Mouse (Mus musculus) right cerebral cortex, adult 2 months (tissue): ENCODE results near the gene Rfc2.

Experiments used
- DNase-seq, 2 experiments: peaks; one replicate each; pipeline ENCODE4 v3.0.0; 2021 to 2022; ENCODE audit warnings: low spot score in 2 of 2

The Rfc2 gene

DNA sequence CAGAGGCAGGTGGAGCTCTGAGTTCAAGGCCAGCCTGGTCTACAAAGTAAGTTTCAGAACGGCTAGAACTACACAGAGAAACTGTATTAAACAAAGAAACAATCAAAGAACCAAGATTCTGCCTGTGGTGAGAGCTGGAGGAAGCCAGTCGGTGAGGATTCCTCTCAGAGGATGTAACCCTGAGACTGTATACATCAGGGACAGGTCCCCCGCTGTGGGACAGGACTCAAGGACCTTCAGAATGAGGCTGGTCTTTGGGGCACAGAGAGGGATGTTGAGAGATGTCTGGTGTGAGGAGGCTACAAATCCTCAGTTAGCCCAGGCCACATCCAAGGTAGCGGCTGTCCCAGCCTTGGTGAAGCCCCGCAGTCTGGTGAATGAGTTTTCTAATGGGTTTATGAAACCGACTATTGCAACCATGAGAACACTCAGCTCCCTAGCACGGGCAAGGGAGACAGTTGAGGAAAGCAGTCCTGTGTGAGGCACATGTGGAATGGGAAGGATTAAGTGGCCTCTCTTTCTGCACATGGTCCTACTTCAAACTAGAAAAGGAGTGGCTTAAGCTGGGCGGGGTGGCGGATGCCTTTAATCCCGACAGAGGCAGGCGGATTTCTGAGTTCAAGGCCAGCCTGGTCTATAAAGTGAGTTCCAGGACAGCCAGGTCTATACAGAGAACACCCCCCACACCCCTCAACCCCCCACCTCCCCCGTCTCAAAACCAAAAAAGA, 28.9 kb downstream of the Rfc2 start:
- DNase-seq: no peak

DNA sequence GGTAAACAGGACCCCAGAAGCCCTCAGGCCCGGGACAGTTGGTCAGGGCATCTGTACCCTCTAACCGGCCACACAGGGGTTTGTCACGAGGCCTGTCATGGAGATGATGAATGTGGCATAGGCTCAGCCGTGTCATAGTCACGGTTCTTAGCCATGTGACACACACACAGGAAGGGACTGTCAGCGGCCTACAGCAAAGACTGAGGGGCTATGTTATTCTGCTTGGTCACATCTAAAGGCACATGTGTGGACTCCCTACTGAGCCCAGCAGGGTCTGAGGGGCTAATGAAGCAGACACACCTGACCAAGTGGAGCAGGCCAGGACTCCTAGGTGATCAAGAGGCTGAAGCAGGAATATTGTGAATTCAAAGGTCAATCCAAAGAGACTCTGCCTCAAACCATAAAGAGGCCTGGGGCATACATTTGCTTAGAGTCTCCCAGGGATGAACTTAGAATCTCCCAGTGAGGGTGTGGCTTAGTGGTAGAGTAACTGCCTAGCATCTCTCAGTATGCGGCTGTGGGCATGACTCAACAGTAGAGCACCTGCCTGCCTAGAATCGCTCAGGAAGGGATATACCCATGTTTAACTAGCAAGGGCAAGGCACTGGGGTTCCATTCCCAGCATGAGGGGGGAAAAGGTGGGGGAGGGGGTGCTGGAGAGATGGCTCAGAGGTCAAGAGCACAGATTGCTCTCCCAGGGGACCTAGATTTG, 30.8 kb downstream of the Rfc2 start:
- no peak for DNase-seq

DNA sequence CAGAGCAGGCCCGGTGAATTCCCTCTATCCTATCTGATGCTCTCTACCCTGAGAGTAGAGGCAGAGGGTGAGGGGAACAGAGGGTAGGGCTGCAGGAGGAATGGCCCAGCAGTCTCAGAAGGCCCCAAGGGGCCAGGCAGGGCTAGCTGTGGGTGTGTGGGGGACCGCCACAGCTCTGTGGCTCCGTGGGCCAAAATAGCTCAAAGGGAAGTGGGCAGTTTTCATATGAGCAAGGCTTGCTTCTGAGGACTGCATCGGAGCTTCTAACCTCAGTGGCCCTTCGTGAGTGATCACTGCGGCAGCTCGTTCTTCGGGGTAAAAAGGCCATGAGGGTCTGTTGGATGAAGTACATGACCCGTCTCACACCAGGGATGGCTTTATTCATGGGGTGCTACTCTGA, 32.6 kb downstream of the Rfc2 start:
- DNase-seq: no peak

DNA sequence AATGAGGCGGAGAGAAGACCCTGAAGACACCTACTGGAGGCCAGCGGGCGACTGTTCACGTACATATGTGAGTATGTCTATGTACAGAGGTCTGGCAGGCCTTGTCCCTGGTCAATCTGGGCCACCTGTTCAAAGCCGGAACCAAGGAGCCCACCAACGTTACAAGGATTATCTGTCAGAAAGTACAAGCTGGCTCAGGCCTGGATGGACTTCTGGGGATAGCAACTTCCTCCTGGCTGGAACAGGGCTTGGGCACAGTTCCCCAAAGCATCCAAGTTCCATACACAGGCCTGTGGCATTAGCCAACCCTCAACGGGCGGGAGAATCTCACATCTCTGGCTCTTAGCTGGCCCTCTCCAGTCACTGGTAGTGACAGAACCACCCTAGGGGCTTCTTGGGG, 33.1 kb downstream of the Rfc2 start:
- no peak for DNase-seq

DNA sequence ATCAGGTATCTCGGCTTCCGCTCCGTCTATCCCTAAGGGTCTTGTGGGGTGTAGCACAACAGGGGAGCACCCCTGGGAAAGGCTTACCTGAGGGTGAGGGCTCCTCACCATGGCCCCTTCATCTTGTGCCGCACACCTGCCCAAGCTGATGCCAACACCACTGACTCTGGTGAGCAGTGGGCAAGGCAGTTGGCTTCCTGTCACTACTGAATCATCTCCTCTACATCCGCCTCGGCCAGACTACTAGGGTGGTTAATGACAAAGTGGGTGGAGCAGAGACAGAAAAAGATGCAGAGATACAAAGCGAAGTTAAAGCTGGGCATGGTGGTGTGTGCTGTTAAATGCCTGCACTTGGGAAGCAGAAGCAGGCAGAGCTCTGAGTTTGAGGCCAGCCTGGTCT, 33.6 kb downstream of the Rfc2 start, which contains the start of gene Lat2:
Gene Lat2, minus strand, starts transcription at position 224 of the 400 bp plus-strand sequence.
- peak; percentile 49 to 53 for DNase-seq

DNA sequence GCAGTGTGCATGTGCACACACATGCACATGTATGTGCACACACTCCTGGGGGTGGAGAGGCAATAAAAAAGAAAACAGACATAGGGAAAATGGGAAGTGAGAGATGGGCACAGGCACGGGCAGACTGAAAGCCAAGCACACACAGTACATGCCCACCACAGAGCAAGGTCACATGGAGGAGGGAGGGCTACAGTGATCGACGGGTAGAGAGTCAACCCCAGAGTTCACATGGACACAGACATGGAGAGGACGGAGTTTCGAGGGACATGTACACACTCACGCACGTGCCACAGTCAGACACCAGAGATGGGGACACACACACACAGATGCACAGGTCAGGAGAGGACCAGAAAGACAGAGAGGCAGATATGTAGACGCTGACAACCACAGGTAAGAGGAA, 34.2 kb downstream of the Rfc2 start:
- DNase-seq: no peak

DNA sequence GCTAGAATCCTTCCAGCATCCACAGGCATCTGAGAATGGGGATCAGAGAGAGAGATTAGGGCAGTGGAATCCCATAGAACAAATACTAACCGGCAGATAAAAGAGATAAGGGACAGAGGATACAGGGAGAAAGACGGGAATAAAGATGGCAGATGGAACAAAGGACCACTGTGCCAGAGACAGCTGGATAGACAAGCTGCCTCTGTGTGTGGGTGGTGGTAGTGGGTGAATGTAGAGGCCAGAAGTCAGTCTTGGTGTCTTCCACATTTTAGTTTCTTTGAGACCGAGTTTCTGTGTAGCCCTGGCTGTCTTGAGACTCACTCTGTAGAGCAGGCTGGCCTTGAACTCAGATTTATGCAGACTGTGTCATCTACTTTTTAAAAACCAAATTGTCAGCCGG, 34.6 kb downstream of the Rfc2 start:
- no peak for DNase-seq

DNA sequence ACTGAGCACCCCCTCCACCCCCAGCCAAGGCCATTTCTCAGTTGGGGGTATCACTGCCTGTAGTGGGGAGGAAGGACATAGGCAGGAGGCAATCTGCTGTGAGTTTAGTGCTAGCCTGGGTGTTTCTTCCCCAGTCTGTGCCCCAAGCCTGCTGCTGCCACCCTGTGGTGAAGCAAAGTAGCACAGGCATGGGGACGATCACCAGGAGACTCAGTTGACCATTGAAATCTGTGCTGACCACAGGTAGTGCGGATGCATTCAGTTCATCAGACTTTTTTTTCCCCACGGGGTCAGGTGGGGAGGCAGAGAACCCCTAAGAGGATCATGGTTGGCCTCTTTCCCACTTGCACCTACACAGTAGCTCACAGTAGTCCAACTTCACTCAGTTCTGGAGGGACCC, 35.9 kb downstream of the Rfc2 start:
- peak; percentile 68 to 74 for DNase-seq

DNA sequence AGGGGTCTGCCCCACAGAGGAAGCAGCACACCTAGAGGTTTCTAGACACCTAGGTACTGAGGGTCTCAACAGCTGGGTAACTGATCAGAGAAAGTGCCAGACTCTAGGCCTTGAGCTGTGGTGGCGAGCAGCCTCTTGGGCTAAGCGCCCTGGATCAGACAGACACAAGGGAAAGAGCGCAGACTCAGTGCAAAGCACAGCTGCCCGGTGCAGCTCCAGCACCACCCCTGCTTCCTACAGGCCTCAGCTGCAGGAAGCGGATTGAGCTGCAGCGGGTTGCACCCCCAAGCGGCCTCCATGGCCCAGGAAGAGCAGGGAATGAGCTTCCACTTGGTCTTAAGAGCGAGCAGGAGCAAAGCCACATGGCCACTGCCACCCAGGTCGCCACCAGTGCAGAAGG, 39.3 kb downstream of the Rfc2 start:
- DNase-seq: no peak

DNA sequence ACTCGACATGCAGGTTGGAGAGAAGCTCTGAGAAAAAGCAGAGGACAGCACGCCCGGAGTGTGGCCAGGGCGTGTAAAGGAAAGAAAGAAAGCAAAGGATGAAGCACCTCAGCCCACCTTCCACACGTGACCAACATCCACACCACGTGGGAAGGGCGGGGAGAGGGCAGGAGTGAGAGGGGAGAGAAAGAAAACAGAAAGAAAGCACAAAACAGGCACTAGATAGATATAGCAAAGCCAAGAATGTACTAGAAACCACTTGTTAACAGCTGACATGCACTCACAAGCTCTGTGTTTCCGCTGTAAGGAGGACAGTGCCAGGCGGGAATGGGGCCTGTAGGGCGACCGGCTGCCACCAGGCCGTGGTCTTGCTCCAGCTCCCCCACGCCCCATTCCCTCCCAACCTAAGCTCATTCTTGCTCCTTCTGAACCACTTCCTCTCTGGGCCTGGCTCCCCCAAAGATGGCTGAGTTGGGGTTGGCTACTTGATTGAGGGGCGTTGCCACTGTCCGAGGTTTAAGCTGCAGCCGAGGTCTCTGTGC, 40.0 kb downstream of the Rfc2 start:
- no peak for DNase-seq

DNA sequence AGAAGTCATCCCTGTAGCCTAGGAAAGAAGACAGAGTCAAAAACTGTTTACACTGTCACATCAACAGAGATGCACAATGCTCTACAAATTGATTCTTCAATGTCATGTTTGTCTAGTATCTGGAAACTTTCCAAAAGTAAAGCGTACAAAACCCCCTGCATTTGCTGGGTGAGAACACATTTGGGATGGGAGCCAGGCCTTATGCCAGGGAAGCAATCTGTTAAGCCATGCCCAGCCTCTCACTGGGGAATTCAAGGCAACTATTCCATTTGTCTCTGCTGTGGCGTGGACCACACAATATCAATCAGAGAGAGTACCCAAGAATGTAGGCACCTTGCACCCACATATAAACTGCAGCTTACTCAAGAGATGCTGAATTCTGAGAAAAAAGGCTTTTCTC, 40.9 kb downstream of the Rfc2 start:
- DNase-seq: peak in 1 of 2 experiments; percentile 41

DNA sequence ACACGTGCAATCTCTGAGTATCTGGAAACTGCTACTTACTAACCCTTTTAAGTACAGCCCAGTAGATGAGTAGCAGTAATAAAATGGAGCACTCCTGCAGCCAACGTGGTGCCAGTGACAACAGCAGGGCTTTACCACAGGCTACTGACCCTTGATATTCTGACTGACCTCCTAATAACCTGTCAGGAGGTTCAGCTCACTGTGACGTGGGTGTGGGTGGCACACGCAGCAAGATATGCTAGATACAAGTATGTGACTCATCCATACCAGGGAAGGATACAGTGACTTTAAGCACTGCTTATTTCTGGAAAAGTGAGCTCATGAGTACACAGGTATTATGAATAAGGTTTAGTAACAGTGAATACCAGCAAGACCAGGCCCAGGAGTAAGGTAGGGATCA, 48.3 kb downstream of the Rfc2 start:
- no peak for DNase-seq

DNA sequence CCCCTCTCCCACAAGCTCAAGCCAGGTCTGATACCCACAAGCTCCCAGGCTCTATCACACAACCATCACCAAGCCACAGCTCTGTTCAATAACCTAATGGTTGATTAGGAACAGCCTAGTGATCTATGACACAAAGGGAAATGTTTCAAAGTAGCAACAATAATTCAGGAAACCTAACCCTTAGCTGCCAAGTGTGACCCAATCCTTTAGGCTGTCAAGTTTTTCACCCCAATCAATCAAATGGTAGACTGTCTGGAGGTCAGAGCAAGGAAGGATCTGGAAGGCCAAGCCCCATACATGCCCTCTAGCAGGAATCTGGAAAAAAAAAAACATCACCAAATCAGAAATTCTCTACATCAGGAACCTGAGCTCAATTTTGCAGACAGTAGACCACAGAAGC, 49.7 kb downstream of the Rfc2 start:
- DNase-seq: no peak

DNA sequence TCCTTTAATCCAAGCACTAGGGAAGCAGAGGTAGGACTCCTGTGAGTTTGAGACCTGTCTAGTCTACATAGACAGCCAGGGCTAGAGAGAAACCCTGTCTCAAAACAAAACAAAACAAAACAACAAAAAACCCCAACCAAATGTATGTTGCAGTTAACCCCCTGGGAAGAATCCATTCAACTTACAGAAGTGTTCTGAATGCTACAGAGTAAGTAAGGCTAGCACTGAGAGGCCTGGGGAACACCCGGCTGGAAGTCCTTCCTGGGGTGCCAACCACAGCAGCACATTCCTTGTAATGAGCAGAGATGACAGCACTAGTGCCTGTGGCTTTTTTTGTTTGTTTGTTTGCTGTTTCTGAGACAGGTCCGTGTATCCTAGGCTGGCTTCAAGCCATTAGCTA, 51.7 kb downstream of the Rfc2 start:
- DNase-seq: no peak

DNA sequence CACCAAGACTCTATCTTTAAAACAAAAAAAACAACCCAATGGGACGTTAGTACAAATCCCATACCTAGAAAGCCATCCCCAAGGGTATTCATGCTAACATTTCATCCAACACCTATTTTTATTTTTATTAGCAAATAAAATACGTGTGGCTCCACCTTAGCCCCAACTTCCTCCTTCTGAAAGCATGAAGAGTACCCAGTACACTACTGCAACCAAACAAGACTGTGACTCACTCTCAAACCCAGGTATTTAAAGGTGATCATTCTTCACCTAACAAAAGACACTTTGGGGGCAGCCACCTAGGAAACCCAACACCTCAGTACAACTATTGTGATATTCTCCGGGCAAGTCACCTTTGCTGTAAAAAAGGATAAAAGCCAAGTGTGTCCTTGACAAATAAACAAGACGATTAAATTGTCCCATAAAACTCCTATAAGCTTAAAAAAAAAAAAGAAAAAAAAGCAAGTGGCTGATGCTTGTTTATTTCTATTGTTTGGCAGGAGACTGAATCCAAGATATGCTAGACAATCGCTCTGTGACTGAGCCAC, 56.7 kb downstream of the Rfc2 start:
- no peak for DNase-seq

DNA sequence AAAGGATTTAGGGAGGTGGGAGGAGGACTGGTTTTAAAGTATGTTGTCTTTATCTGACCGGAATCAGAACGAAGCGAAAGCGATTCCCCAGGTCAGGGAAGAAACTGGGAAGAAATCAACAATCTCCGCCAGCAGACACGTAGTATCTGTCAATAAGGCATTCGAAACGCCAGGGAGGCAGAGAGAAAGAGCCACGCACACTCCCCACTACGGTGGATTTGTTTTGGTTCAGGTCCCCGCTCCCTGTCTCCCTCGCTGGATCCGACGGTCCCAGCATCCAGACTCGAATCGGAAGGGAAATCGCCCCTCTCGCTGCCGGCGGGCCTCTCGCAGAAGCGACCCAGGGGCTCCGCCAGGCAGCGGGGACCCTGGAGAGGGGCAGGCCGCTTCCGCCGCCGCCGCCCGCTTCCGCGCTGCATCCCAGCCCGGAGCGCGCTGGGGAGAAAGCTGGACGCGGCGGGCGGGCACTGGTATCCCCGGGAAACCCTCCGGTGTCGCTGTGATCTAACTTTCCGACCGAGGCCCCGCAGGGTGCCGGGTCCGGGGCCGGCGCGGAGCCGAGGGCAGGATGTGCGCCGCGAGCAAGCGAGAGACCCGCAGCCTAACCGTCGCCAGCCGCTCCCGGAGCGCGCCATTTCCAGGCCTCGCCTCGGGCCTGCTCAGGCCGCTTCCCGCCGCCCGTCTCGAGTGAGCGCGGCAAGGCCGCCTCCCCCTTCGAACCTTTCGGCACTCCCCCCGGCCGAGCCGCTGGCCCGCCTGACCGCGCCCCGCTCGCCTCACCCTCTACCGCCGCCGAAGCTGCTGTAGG, 57.5 kb downstream of the Rfc2 start:
- no peak for DNase-seq

DNA sequence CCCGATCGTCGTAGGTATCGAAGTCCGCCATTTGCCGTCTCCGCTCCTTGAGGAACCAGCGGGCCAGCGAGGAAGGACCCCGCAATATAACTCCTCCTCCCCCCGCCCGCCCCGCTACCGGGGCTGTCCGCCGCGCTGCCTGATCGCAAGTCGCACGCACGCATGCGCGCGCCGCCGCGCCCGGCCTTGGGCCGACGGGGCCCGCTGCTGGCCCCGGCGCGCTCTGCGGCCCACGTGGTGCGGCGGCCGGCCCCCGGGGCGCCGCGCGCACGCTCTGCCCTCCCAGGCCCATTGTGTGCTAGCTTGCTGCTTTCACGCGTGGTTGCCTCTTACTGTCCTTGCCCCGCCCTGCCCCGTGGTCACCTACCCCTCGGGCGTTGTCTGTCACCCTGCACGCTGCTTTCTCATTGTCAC, 58.1 kb downstream of the Rfc2 start, which contains the start of gene Eif4h:
Gene Eif4h, minus strand, starts transcription at position 222 of the 414 bp plus-strand sequence.
- DNase-seq: peak; percentile 94 to 96

DNA sequence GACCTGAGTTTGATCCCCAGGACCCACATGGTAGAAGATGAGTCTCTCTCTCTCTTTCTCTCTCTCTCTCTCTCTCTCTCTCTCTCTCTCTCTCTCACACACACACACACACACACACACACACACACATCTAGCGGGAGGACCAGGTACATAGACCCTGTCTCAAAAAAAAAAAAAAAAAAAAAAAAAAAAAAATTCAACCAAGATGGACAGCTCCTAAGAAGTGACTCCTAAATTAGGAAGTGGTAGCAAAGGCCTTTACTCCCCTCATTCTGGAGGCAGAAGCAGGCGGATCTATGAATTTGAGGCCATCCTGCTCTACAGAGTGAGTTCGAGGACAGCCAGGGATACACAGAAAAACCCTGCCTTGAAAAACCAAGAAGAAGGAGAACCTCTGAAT, 59.2 kb downstream of the Rfc2 start:
- no peak for DNase-seq

DNA sequence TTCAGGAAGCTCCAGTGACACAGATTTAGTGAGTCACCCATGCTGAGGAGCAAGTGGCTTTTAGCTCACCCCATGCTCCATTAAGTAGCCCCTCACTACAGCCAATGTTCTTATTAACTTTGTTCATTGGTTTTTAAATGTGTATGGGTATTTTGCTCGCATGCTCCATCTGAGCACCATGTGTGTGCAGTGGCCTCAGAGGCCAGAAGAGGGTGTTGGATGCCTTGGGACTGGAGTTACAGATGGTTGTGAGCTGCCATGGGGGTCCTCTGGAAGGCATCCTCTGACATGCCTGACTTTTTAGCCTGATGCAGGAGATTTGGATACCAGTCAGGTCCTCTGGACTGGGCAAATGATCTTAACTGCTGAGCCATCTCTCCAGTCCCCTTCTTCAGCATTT, 63.0 kb downstream of the Rfc2 start:
- no peak for DNase-seq

DNA sequence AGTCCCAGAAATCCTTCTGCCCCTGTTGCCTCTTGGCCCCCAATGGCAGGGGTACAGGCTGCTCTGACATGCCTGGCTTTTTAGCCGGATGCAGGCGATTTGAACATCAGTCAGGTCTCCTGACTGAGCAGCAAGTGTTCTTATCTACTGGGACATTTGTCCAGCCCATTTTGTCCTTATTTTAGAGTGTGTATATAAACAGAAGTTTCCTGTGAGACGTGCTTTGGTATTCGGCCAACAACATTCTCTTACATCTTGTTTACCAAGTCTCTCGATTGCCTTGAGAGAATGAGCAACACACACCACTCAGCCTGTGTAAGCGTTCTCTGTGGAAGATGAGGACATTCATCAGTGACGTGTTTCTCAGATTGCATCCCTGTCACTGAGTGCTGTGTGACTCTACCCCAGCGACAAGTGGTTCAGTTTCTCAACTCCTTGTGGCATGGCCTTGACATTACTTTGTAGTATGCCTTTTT, 63.5 kb downstream of the Rfc2 start:
- DNase-seq: no peak

DNA sequence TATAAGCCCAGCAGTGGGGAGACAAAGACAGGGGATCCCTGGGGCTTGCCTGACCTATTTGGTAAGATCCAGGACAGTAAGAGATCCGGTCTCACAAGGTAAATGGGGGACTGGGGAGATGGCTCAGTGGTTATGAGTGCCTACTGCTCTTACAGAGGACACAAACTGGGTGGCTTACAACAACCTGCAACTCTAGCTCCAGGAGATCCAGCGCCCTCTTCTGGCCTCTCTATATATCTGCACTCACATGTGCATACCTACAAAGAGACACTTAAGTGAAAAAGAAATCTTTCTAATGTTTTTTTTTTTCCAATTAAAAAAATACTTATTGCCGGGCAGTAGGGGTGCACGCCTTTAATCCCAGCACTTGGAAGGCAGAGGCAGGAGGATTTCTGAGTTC, 65.3 kb downstream of the Rfc2 start:
- DNase-seq: no peak

DNA sequence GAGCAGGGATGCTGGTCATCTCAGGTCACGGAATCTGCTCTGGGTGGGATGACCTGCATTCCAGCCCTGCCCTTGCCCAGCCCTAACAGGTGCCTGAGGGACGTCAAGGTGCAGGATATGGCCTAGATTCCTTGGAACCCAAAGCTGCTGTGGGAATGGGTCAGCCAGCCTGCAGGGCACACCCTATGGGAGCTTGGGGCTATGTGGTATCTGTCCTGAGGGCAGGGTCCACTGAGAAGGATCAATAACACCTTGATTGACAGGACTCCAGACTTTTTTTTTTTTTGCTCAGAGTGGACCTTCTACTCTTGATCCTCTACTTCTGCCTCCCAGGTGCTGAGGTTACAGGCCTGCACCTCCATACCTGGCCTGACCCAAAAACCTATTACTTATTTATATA, 66.2 kb downstream of the Rfc2 start:
- no peak for DNase-seq
